Mouse (Mus musculus): Measurements from ENCODE around the gene Eftud2.
A peak's percentile ranks its signal among the peaks of the same experiment; 100 is the strongest.

The Eftud2 gene

GRCm38 (mm10) chr11:102880585-102881313 is at the start of gene Eftud2, which contains the start of gene Ccdc103:
Eftud2 (minus strand) TSS chr11:102880985.
Ccdc103 (plus strand) TSS chr11:102881204.
- DNase-seq (ENCODE audit: low spot score in 2 of 2): peak; percentile 81 to 89

- DNase-seq (ENCODE audit: low spot score in 2 of 2): no peak
Observed at GRCm38 (mm10) chr11:102925351-102925717, 44.5 kb upstream of the Eftud2 start.

GRCm38 (mm10) chr11:102924557-102925350 is 44.0 kb upstream of the Eftud2 start, which contains the start of gene Kif18b:
Kif18b (minus strand) TSS chr11:102925124.
- DNase-seq (ENCODE audit: low spot score in 2 of 2): peak; percentile 91 to 95

- no peak for DNase-seq (ENCODE audit: low spot score in 2 of 2)
Observed at GRCm38 (mm10) chr11:102921491-102921890, 40.7 kb upstream of the Eftud2 start.

- no peak for DNase-seq (ENCODE audit: low spot score in 2 of 2)
Observed at GRCm38 (mm10) chr11:102918077-102918476, 37.3 kb upstream of the Eftud2 start.

- no peak for DNase-seq (ENCODE audit: low spot score in 2 of 2)
Observed at GRCm38 (mm10) chr11:102915380-102915779, 34.6 kb upstream of the Eftud2 start.

GRCm38 (mm10) chr11:102911376-102911775 is 30.6 kb upstream of the Eftud2 start:
- DNase-seq (ENCODE audit: low spot score in 2 of 2): no peak

- DNase-seq (ENCODE audit: low spot score in 2 of 2): no peak
Observed at GRCm38 (mm10) chr11:102903654-102904053, 22.9 kb upstream of the Eftud2 start.

GRCm38 (mm10) chr11:102902107-102902506 is 21.3 kb upstream of the Eftud2 start:
- no peak for DNase-seq (ENCODE audit: low spot score in 2 of 2)

- no peak for DNase-seq (ENCODE audit: low spot score in 2 of 2)
Observed at GRCm38 (mm10) chr11:102901199-102901598, 20.4 kb upstream of the Eftud2 start.

GRCm38 (mm10) chr11:102900763-102901162 is 20.0 kb upstream of the Eftud2 start, which contains the start of gene Gfap:
Gfap (minus strand) TSS chr11:102900912.
- DNase-seq (ENCODE audit: low spot score in 2 of 2): peak; percentile 82 to 89

- DNase-seq (ENCODE audit: low spot score in 2 of 2): peak; percentile 45 to 80
Observed at GRCm38 (mm10) chr11:102898408-102898807, 17.6 kb upstream of the Eftud2 start.

- peak in 1 of 2 experiments; percentile 35 for DNase-seq (ENCODE audit: low spot score in 2 of 2)
Observed at GRCm38 (mm10) chr11:102896641-102897040, 15.9 kb upstream of the Eftud2 start.

- no peak for DNase-seq (ENCODE audit: low spot score in 2 of 2)
Observed at GRCm38 (mm10) chr11:102895779-102896178, 15.0 kb upstream of the Eftud2 start.

- no peak for DNase-seq (ENCODE audit: low spot score in 2 of 2)
Observed at GRCm38 (mm10) chr11:102894716-102895115, 13.9 kb upstream of the Eftud2 start.

GRCm38 (mm10) chr11:102893015-102893651 is 12.3 kb upstream of the Eftud2 start:
- peak in 1 of 2 experiments; percentile 61 for DNase-seq (ENCODE audit: low spot score in 2 of 2)

GRCm38 (mm10) chr11:102890096-102890495 is 9.3 kb upstream of the Eftud2 start:
- no peak for DNase-seq (ENCODE audit: low spot score in 2 of 2)

GRCm38 (mm10) chr11:102888135-102888534 is 7.3 kb upstream of the Eftud2 start:
- DNase-seq (ENCODE audit: low spot score in 2 of 2): no peak

- no peak for DNase-seq (ENCODE audit: low spot score in 2 of 2)
Observed at GRCm38 (mm10) chr11:102887433-102887832, 6.6 kb upstream of the Eftud2 start.

GRCm38 (mm10) chr11:102884616-102885219 is 3.9 kb upstream of the Eftud2 start, which contains the start of gene Fam187a:
Fam187a (plus strand) TSS chr11:102885169.
- DNase-seq (ENCODE audit: low spot score in 2 of 2): no peak

- no peak for DNase-seq (ENCODE audit: low spot score in 2 of 2)
Observed at GRCm38 (mm10) chr11:102881314-102882198, 771 bp upstream of the Eftud2 start.
